Mouse (Mus musculus): Measurements from ENCODE around the gene Otud7b.

- TF ChIP-seq CTCF (IDR thresholded peaks at IDR 0.05; ENCODE audit: borderline replicate concordance, extremely low read depth, insufficient read depth, insufficient read length) (no peak), POLR2A (IDR thresholded peaks at IDR 0.05; ENCODE audit: borderline replicate concordance, extremely low read depth, insufficient read depth, insufficient read length, poor library complexity, severe bottlenecking) (no peak)
Measured at GRCm38 (mm10) chr3:96155501-96155900, 51.2 kb downstream of the Otud7b start.

Measured in brain, embryonic 14.5 days (tissue).